Mouse (Mus musculus): ENCODE measurements around the gene Mycl.

GRCm38 (mm10) chr4:122962751-122963150, 32.7 kb upstream of the Mycl start:
- TF ChIP-seq TAL1 (IDR thresholded peaks at IDR 0.05; ENCODE audit: low read length): no peak
- TF ChIP-seq GATA1 (IDR thresholded peaks at IDR 0.05; ENCODE audit: low read length): no peak
